Mouse (Mus musculus) kidney, postnatal 10 days (tissue): ENCODE measurements at regions not wholly inside any gene's neighbourhood (a gene's known extent, or its start where the extent isn't known, plus 50 kb on each side); places are given as distances from the start of the nearest gene placed in this dataset.

ENCODE experiments used
- DNase-seq: peaks from one replicate; pipeline ENCODE4 v3.0.0; 2021; ENCODE audit warnings: mixed read lengths

DNA sequence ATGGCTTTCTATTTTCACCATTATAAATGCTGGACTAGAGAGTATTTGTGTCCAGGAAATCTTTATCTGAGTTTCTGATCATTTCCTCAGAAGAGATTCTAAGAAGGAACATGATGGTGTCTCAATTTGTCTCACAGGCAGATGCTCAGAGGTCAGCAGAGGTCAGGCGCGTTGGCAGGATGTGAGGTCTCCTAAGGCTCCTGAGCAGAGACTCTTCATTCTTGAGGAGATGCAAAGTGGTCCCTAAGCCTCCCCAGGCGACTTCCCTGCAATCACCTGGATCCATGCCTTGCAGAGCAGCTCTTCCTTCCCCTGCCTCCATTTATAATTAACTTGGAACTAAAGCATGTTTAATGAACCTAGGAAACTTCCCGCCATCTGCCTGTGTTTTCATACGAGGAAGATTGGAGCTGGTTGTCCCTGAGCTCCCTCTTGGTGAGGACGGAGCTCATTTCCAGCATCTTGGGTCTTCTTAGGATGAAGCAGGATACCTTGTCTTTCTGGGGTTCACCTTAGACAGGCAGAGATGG lies 71.8 kb downstream of the Arf2 start:
- no peak for DNase-seq

- DNase-seq, result no peak
These were observed 78.7 kb downstream of the Arf2 start for GRCm38 (mm10) chr11:104045216-104045615.

GRCm38 (mm10) chr11:104051986-104052385 lies 80.7 kb upstream of the Crhr1 start:
- DNase-seq, result no peak

GRCm38 (mm10) chr11:104053242-104053641 lies 79.4 kb upstream of the Crhr1 start:
- peak; percentile 62 for DNase-seq

GRCm38 (mm10) chr11:104055941-104056340 lies 76.7 kb upstream of the Crhr1 start:
- no peak for DNase-seq

DNA sequence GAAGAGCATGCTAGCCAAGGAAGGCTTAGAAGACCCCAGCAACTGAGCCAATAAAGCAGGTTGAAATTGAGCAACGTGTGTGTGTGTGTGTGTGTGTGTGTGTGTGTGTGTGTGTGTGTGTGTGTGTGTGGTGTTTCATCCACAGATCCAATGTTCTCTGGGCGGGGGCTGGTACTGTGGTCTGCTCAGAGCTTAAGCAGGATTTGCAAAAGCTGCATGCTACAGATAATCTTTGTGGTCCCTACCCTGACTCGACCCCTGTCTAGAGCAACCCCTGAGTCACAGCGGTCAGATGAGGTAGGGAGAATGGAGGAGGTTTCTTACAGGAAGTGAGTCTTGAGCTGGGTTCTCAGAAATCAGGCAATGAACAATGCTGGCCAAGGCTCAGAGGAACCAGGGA lies 75.6 kb upstream of the Crhr1 start:
- DNase-seq, result no peak

DNA sequence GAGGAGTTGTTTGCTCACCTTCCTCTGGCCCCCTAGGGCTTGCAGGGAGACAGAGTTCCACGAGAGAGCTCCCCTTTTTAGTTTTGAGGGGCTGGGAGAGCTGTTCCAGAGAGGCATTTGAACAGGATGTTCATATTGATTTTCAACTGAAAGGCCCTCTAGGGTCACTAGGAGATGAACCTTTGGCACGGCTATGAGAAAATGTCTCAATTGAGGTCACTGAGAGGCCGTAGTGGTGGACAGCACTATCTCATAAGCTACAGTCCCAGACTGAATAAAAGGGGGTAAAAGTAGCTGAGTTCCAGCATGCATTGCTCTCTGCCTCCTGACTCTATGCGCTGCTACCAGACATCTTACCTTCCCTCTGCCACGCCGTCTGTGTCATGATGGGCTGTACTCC lies 74.1 kb upstream of the Crhr1 start:
- DNase-seq, result no peak

DNA sequence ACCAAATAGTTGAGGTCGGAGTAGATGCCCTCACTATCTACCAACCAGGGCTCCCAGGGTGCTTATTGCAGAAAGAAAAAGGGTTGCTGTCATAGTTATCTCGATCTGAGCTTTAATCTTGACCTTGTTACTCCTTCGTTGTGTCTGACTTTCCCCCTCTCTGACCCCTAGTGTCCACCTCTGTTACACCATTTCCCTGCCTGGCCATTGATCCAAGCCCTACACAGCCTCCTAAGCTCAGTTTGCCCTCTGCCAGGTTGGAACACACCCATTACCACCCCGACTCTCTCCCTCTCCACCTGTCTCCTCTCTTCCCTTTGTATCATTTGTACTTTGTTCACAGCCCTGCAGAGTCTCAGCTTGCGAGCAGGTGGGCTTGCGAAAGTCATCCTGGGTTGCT lies 73.6 kb upstream of the Crhr1 start:
- DNase-seq, result no peak

DNA sequence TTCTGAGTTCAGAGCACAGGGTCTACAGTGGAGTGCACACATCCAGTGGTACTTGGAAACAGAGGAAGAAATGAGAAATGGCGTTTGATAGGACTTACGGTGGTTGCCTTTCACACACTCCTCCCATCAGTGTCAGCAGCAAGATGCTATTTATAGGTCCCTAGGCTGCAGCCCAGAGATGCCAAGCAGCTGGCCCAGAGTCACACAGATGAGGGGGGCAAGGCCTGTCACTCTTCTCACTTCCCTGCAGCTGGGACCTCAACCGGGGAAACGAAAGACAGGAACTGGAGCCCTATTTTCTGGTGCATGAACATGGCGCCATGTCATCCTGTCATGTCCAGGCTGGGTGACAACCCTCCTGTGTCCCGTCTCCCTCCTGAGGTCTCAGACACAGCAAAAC lies 71.3 kb upstream of the Crhr1 start:
- DNase-seq, result no peak

DNA sequence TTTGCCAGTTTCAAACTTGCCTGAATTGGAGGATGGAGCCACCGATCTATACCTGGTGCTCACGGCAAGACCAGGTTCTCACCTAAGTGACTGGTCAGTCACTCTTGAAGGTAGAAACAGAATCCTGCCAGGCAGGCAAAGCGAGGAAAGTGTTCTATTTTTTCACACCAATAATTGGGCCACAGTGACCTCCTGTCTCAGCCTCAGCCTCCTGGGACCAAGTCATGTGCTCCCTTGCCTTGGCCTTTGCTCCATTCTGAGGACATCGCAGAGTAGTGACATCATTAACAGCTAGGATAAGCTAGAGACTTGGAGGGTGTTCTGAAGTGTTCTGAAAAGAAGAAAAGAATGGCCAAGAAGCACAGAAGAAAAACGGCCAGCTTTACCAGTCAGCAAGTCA lies 67.5 kb upstream of the Crhr1 start:
- DNase-seq, result no peak

DNA sequence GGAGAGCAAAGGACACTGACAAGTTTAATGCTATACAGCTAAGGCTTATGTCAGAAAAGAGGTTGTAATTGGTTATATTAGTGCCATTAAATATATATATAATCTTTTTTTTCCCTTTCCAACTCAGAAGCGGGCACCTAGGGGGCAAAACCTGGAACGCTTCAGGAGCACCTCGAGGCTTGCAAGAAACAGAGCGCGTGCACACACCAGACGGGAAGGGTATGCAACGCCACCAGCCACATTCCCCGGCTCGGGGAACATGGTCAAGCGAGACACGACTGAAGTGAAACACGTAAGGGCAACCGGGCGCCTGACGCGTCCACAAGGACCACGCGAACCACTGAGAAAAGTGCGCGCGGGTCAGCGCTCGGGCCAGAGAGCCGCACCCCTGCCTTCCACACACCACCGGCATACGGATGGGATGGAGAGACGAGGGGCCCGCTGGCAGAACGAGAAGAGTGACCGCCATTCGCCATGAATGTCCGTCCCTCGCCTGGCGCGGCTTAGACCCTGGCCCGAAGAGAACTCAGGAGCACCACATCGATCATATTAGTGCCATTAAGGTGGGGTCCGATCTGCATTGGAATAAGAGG lies 60.0 kb upstream of the Crhr1 start:
- no peak for DNase-seq

GRCm38 (mm10) chr11:104074763-104075162 lies 57.9 kb upstream of the Crhr1 start:
- no peak for DNase-seq

GRCm38 (mm10) chr11:104075394-104075793 lies 57.3 kb upstream of the Crhr1 start:
- no peak for DNase-seq

GRCm38 (mm10) chr11:104082083-104082482 lies 50.6 kb upstream of the Crhr1 start:
- DNase-seq, result no peak
